Mouse (Mus musculus) small intestine, adult 2 months (tissue): ENCODE results near the gene 5730596B20Rik. TPM values are rescaled to one million over a fixed set of nuclear protein-coding genes. Genes with fewer than 3 reads are reported as not detected.

Experiments
- H3K27ac ChIP-seq: fragments of 200-500 bp; 2 replicates; pipeline ENCODE4 v1.5.1; 2012; ENCODE audit warnings: low read depth, low read length, control low read depth, inconsistent platforms; ENCODE audit not compliant: insufficient read depth
- H3K27me3 ChIP-seq: fragments of 200-500 bp; 2 replicates; pipeline ENCODE4 v1.6.1; 2012; ENCODE audit warnings: mild to moderate bottlenecking, moderate library complexity, low read length, inconsistent platforms; ENCODE audit not compliant: control insufficient read depth, insufficient read depth
- H3K36me3 ChIP-seq: fragments of 200-500 bp; 2 replicates; pipeline ENCODE4 v1.6.1; 2012; ENCODE audit warnings: mild to moderate bottlenecking, low read length, control low read depth, inconsistent platforms; ENCODE audit not compliant: control insufficient read depth, insufficient read depth
- H3K4me1 ChIP-seq: fragments of 200-500 bp; 2 replicates; pipeline ENCODE4 v1.6.1; 2012; ENCODE audit warnings: low read length, inconsistent platforms, mixed read lengths; ENCODE audit not compliant: control insufficient read depth, insufficient read depth, insufficient read length
- H3K4me3 ChIP-seq: fragments of 200-500 bp; 2 replicates; pipeline ENCODE4 v1.5.1; 2012; ENCODE audit warnings: low read depth, mild to moderate bottlenecking, control low read depth, inconsistent platforms, low read length, moderate library complexity
- CTCF ChIP-seq: fragments of 200-500 bp; IDR thresholded peaks from 2 replicates; pipeline ENCODE4 v1.5.1; 2012; ENCODE audit warnings: low read depth, mild to moderate bottlenecking, control low read depth, inconsistent platforms, low read length, moderate library complexity, mixed read lengths; ENCODE audit not compliant: insufficient replicate concordance, insufficient read length; ENCODE audit errors: extremely low read depth
- POLR2A ChIP-seq: fragments of 200-500 bp; IDR thresholded peaks from 2 replicates; pipeline ENCODE4 v1.6.1; 2012; ENCODE audit warnings: low read depth, mild to moderate bottlenecking, control low read depth, inconsistent platforms, low read length, moderate library complexity
- WGBS: fragments of 180-500 bp; shearing (Covaris S2); methylation state at CpG from one replicate; pipeline ENCODE4 v1.1.7; 2018; 5-methylcytosine and 5-hydroxymethylcytosine counted together
- polyA plus RNA-seq: library from polyadenylated mRNA; depleted of rRNA; stranded (reverse); fragments of >200 nt; gene quantifications from 2 replicates; pipeline ENCODE4 v1.2.3, GENCODE M21; 2012

5730596B20Rik gene
- polyA plus RNA-seq, 1 experiment, result not detected

- peak overlapping the region; percentile 67 for H3K27ac ChIP-seq
- no peak overlapping the region for H3K4me3 ChIP-seq
- no peaks in the 10 kb centered on the region for H3K36me3 ChIP-seq
- peaks cover 10% of the 10 kb centered on the region; the same call in 1 of the 2 replicates for H3K4me1 ChIP-seq
- WGBS, result 71% methylated on average over 5 of the region's 5 CpGs
- peaks cover 38% of the 10 kb centered on the region for H3K27me3 ChIP-seq
- TF ChIP-seq POLR2A, result no peak
- TF ChIP-seq CTCF, result no peak
Measured at GRCm38 (mm10) chr6:52170898-52171223, 6.4 kb upstream of the 5730596B20Rik start.

DNA sequence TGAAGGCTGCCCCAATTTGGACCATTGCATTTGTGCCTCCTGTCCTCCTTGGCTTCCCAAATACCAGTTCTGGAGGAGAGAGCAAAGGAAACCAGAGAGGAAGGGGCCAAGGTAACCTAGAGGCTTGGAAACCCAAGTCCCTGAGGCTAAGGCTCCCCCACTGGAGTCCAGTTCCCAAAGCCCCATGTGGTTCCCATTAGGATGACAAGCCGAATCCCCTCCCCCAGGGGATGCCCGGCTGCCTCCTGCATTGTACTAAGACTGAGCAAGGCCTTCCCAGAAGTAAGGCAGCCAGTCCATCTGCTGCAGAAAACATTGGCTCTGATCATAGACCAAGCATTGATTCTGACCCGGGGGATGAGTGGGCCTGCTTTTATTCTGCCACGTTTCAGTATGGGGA lies 6.0 kb upstream of the 5730596B20Rik start:
- Histone ChIP-seq H3K4me3 (no peak overlapping the region), H3K36me3 (no peaks in the 10 kb centered on the region), H3K27me3 (peaks cover 39% of the 10 kb centered on the region), H3K27ac (peak overlapping the region; percentile 67), H3K4me1 (peaks cover 10% of the 10 kb centered on the region; the same call in 1 of the 2 replicates)
- 68% methylated on average over 4 of the region's 4 CpGs for whole genome bisulfite sequencing
- TF ChIP-seq POLR2A, result no peak
- TF ChIP-seq CTCF, result no peak

GRCm38 (mm10) chr6:52171938-52172337 lies 5.4 kb upstream of the 5730596B20Rik start:
- no peak overlapping the region for H3K4me3 ChIP-seq
- peaks cover 10% of the 10 kb centered on the region; the same call in 1 of the 2 replicates for H3K4me1 ChIP-seq
- WGBS, result 53% methylated on average over 7 of the region's 7 CpGs
- peaks cover 39% of the 10 kb centered on the region for H3K27me3 ChIP-seq
- H3K36me3 ChIP-seq, result no peaks in the 10 kb centered on the region
- TF ChIP-seq POLR2A, result no peak
- no peak for TF ChIP-seq CTCF
- no peak overlapping the region for H3K27ac ChIP-seq

DNA sequence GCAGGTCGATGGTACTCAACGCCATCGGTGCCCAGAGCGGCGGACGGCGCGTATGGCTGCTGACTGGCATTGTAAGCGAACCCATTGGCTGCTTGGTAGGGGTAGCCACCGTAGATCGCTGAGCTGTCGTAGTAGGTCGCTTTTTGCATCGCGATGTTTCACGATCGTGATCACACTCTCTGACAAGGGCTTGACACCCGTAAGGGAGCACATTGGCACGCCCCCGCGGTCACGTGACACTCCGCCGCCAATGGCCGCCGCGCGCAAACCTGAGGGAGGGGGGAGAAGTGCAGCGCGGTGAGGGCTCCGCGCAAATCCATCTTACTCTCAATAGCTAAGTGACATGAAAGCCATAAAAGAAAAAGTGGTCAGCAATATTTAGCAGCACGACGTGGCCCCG lies 4.8 kb upstream of the 5730596B20Rik start:
- Histone ChIP-seq H3K36me3 (no peaks in the 10 kb centered on the region), H3K4me1 (peaks cover 10% of the 10 kb centered on the region; the same call in 1 of the 2 replicates), H3K27ac (peak overlapping the region; percentile 66), H3K27me3 (peaks cover 42% of the 10 kb centered on the region), H3K4me3 (peak overlapping the region; percentile 46)
- 24% methylated on average over 35 of the region's 35 CpGs for WGBS
- TF ChIP-seq POLR2A (no peak), CTCF (no peak)

DNA sequence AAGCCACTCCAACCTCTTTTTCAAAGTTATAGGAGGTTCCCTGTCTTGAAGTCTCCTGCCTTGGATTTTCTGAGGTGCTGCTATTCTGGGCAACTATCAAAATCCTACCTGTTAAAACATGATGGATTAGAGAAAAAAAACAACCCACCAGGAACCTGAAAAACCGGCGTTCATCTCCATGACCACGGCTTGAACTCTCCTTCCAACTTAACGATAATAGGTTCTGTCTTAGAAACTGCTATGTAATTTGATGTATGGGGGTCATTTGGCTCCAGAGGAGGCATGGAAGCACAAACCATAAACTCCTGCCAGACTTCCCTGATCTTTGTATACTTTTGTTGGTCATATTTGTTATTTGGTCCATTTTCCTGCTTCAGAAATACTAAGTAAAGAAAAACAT lies 3.6 kb upstream of the 5730596B20Rik start:
- no peak for TF ChIP-seq CTCF
- no peak for TF ChIP-seq POLR2A
- WGBS, result 49% methylated on average over 4 of the region's 4 CpGs
- H3K27me3 ChIP-seq, result peaks cover 41% of the 10 kb centered on the region
- no peak overlapping the region for H3K4me3 ChIP-seq
- H3K4me1 ChIP-seq, result peaks cover 10% of the 10 kb centered on the region; the same call in 1 of the 2 replicates
- H3K36me3 ChIP-seq, result no peaks in the 10 kb centered on the region
- no peak overlapping the region for H3K27ac ChIP-seq

GRCm38 (mm10) chr6:52174968-52175751 lies 2.1 kb upstream of the 5730596B20Rik start:
- H3K4me1 ChIP-seq, result peaks cover 8% of the 10 kb centered on the region; the same call in 1 of the 2 replicates
- TF ChIP-seq CTCF (no peak), POLR2A (no peak)
- 19% methylated on average over 39 of the region's 41 CpGs for WGBS

GRCm38 (mm10) chr6:52175864-52176263 lies 1.4 kb upstream of the 5730596B20Rik start:
- H3K27me3 ChIP-seq, result peaks cover 40% of the 10 kb centered on the region
- TF ChIP-seq CTCF, result no peak
- TF ChIP-seq POLR2A, result no peak
- H3K36me3 ChIP-seq, result no peaks in the 10 kb centered on the region
- peaks cover 3% of the 10 kb centered on the region; the same call in 1 of the 2 replicates for H3K4me1 ChIP-seq
- H3K4me3 ChIP-seq, result peak overlapping the region; percentile 59
- WGBS, result 26% methylated on average over 20 of the region's 35 CpGs
- peak overlapping the region; percentile 65; the same call in 1 of the 2 replicates for H3K27ac ChIP-seq

More at GRCm38 (mm10) chr6:52174968-52175751, 2.1 kb upstream of the 5730596B20Rik start:
- H3K27ac ChIP-seq, result peak overlapping the region; percentile 72
- H3K36me3 ChIP-seq, result no peaks in the 10 kb centered on the region
- peaks cover 44% of the 10 kb centered on the region for H3K27me3 ChIP-seq
- H3K4me3 ChIP-seq, result peak overlapping the region; percentile 59

GRCm38 (mm10) chr6:52176391-52176790 lies 907 bp upstream of the 5730596B20Rik start:
- peak overlapping the region; percentile 60 for H3K4me3 ChIP-seq
- H3K27ac ChIP-seq, result peak overlapping the region; percentile 65
- TF ChIP-seq POLR2A (no peak), CTCF (no peak)
- H3K27me3 ChIP-seq, result peaks cover 38% of the 10 kb centered on the region
- 18% methylated on average over 6 of the region's 6 CpGs for WGBS
- no peaks in the 10 kb centered on the region for H3K36me3 ChIP-seq
- peaks cover 3% of the 10 kb centered on the region; the same call in 1 of the 2 replicates for H3K4me1 ChIP-seq
